Mouse (Mus musculus) MN1 (cell line): ENCODE results near the gene Gpc4.

Experiments
- DNase-seq: peaks from one replicate; pipeline ENCODE4 v3.0.0-alpha.2; 2016; ENCODE audit warnings: low spot score

Gpc4 gene

GRCm38 (mm10) chrX:52164738-52165554 lies at the start of gene Gpc4:
Gpc4 (minus strand) TSS chrX:52165252.
- DNase-seq, result no peak

GRCm38 (mm10) chrX:52212846-52213245 lies 47.8 kb upstream of the Gpc4 start:
- no peak for DNase-seq

GRCm38 (mm10) chrX:52199836-52200235 lies 34.8 kb upstream of the Gpc4 start:
- no peak for DNase-seq

GRCm38 (mm10) chrX:52193311-52193968 lies 28.4 kb upstream of the Gpc4 start:
- DNase-seq, result no peak

DNA sequence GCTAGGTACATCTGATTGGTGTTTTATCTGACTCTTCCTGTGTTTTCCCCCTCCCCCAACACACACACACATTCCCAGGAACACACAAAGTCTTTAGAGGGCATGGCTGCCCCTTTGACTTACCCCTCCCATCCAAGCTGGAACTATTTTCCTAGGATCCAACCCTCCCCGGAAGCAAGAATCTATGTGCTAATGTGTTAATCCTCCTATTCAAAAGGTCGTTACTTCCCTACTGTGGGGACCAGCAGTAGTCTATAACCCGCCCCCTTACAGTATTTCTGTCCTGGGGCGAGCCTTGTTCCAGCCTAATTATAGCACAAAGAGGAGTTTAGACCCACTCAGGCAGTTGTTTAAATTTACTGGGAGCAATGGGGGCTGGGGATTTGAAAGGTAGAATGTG lies 24.0 kb upstream of the Gpc4 start:
- DNase-seq, result no peak

GRCm38 (mm10) chrX:52183551-52184442 lies 18.7 kb upstream of the Gpc4 start:
- no peak for DNase-seq

- DNase-seq, result no peak
Measured at GRCm38 (mm10) chrX:52181401-52181800, 16.3 kb upstream of the Gpc4 start.

DNA sequence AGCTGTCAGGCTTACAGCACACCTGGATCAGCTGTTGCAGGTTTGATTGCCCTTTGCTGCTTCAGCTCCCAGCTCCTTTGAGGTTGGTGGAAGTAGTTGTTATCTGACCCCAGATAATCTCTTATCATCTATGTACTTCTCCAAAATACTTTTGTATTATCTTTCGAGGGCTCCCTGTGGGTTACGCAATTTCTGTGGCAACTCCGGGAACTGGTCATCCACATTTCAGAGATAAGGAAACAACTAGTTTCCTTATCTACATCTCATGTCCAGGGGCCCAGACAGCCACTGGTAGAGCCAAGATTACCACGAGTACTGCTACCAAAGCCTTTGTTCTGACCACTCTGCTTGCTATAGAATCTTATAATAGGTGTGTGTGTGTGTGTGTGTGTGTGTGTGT lies 12.0 kb upstream of the Gpc4 start:
- no peak for DNase-seq

DNA sequence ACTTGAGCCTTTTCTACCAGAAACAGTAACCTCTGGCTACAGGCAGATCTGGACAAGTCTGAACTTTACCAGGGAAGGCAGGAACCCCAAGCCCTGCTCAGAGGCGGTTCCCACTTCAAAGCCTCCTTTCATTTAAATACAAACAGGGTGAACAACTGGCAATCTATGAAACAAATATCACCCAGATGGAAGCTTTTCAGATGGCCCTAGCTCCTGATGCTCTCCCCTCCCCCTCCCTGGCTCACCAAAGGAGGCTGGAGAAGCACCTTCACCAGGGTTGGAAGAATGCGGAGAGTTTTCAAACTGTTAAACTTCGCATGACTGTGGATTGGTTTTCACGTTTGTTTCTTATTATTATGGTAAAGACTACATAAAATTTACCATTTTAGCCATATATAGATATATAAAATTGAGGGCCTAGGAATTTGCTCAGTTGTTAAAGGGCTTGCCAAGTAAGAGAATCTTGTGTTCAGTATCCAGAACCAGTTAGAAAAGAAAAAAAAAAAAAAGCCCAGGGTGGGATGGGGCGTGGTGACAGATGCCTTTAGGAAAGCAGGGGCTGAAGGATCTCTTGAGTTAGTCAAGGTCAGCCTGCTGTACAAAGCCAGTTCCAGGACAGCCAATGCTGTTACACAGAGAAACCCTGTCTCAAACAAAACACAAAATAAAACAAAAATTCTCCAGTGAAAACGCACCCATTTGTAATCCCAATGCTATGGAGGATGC lies 2.6 kb upstream of the Gpc4 start:
- no peak for DNase-seq

DNA sequence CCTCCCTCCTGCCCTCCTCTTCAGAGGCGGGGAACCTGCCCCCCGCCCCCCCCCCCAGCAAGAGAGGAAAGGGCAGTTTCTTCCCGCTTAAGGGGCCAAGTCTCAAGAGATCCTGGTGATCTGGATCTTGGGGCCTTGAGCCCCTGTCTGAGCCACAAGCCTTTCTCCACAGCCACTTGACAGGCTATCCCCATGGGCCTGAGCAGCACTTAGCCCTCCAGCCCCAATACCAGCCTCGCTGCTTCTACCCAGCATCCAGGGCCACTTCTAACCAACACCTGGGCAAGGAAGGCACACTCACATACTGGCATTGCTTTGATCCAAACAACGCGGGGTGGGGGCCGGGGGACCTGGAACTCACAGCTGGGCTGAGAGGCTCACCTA lies 495 bp upstream of the Gpc4 start:
- DNase-seq, result no peak

GRCm38 (mm10) chrX:52164134-52164737 lies 816 bp downstream of the Gpc4 start:
- DNase-seq, result no peak

DNA sequence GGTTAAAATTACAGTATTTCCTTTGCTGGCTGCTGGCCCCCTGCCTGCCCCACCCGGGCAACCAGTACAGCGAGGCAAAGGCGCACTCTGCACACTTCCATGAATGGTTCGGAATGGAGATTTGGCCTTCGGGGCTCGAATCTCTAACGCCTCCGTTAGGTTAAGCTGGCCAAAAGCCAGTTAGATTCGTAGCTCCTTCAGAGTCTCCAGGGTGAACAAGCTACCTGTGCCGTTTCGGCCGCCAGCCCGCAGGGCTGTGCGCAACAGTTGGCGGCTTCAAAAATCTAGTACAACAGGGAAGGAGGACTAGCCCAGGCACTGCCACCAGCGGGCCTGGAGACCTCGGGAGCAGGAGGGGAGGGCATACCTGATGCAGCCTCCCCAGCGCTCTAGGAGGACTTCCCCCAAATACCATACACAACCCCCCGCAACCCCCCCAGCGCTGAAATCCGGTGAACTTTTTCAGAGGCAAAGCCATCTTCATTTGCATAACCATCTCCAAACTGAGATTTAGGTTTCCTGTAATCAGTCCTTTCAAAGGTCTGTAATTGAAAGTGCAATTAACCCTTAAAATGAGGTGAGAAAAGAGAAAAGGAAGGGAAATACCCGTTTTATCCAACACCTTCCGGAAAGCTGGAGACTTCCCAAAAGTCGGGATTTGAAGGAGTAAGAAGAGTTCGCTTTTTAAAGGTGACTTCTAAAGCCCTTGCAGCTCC lies 1.5 kb downstream of the Gpc4 start:
- DNase-seq, result no peak

GRCm38 (mm10) chrX:52162756-52163155 lies 2.3 kb downstream of the Gpc4 start:
- no peak for DNase-seq

GRCm38 (mm10) chrX:52162206-52162605 lies 2.8 kb downstream of the Gpc4 start:
- DNase-seq, result no peak

DNA sequence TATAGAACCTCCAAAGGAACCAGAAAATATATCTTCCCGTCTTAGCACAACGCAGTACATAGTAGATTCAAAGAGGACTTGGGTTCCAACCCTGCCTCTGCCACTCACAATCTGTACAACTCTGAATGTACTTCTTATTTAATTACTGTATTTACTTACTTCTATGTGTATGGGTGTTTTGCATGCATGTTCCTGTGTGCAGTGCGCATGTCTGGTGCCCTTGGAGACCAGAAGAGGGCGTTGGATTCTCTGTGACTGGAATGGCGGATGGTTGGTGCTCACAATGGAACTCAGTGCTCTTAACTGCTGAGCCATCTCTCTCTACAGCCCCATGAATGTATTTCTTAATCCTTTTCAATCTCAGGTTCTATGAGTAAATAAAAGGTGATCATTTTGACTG lies 5.4 kb downstream of the Gpc4 start:
- no peak for DNase-seq

GRCm38 (mm10) chrX:52155408-52155953 lies 9.6 kb downstream of the Gpc4 start:
- no peak for DNase-seq

DNA sequence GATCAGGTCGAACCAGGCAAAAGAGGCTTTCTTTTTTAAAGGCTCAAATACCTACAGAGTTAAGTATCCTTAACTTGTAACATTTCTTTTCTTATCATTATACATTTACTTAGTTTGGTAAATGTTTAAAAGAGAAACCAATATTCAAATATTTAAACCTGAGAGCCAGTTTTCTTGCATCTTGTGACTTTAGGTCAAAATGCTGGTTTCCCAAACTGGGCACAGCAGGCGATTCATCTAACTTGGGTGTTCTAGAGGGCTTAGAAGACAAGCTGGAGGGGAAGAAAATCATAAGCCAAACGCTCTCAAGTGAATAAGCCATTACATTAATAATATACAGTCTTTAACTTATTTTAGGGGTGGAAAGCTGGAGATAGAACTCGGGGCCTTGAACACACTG lies 10.2 kb downstream of the Gpc4 start:
- no peak for DNase-seq

DNA sequence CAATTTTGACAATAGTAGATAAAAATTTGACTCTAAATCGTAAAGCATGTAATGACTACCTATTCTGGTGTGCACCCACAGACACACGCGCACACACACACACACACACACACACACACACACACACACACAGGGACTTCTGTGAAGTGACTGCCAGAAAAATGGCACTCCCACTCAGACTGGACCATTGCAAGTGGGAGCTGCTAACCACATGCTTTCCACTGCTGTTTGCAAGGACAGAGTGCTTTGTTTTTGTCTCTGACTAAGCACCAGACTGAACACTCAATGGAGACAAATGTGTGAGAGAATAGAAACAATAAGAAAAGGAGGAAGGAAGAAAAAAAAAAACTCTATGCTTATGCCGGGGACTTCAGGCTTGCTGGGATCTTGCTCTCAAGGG lies 11.6 kb downstream of the Gpc4 start:
- DNase-seq, result no peak

DNA sequence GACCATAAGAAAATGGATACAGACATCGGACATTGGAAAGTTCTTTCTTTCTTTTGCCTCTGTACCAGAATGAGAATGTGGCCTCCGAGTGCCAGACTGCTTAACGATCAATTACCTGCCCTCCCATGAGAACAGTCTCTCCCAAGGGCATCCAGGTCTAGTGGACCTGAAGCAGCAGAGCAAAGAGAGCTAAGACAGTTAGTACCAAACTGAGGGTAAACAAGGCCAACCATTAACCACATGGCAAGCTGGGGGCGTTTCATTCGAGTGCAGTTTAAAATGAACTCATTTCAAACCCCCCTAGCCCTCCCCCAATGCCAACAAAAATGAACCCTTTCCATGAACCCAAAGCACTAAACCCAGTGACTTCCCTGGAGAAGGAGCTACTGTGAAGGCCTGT lies 12.1 kb downstream of the Gpc4 start:
- no peak for DNase-seq

GRCm38 (mm10) chrX:52151555-52151954 lies 13.5 kb downstream of the Gpc4 start:
- DNase-seq, result no peak

DNA sequence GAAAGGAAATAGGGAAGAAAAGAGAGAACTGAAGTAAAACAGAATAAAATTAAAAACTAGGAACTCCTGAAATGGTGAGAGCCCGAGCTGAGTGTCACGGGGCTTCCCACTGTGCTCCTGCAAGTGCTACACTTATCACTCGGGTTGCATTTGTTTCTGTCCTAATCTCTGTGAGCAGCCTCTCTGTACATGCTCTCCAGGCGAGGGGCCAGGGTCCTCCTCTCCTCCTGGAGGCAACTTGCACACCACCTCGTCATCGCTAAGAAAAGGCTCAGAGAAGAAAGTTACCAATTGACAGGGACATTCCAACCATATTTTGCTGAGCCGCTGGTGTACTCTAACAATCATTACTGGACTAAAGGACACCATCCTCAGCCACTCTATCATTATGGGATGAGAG lies 14.0 kb downstream of the Gpc4 start:
- no peak for DNase-seq
